Mouse (Mus musculus) ES-Bruce4 (cell line): ENCODE results near the gene Rpa1.

Experiments
- CTCF ChIP-seq: IDR thresholded peaks from one replicate; pipeline ENCODE4 v1.8.1; 2011; ENCODE audit warnings: low read depth, low read length
- EP300 ChIP-seq: IDR thresholded peaks from 2 replicates; pipeline ENCODE4 v1.6.1; 2011; ENCODE audit warnings: low read depth, low read length; ENCODE audit not compliant: insufficient read depth
- POLR2A ChIP-seq: IDR thresholded peaks from one replicate; pipeline ENCODE4 v1.8.1; 2011; ENCODE audit warnings: low read length; ENCODE audit not compliant: insufficient read depth

DNA sequence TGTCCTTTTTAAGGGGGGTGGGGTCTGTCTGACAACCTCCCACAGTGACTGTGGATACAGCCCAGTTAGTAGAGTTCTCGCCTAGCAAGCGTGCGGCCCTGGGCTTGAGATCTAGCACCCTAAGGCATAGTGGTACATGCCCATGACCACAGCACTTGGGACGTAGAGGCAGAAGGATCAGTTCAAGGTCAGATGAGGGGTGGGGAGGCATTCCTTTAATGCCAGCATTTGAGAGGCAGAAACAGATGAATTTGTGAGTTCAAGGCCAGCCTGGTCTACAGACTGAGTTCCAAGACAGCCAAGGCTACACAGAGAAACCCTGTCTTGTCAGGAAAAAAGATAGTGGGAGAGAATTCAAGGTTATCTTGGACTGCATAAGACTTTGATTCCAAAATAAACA, 61.3 kb downstream of the Rpa1 start:
- TF ChIP-seq POLR2A, result no peak
- no peak for TF ChIP-seq CTCF
- TF ChIP-seq EP300, result no peak
